Mouse (Mus musculus) c-Kit-positive CD71-positive TER-119-negative erythroid progenitor cells, embryonic 14.5 days (primary cell): ENCODE measurements at regions not wholly inside any gene's neighbourhood (a gene's known extent, or its start where the extent isn't known, plus 50 kb on each side); places are given as distances from the start of the nearest gene placed in this dataset.

Experiments used
- DNase-seq: peaks from one replicate; pipeline ENCODE4 v3.0.0-alpha.2; 2013; ENCODE audit warnings: low read depth

- no peak for DNase-seq
Observed at GRCm38 (mm10) chr15:36427334-36427733, 580.2 kb downstream of the Zfp706 start.

GRCm38 (mm10) chr15:36425902-36426301 lies 581.7 kb downstream of the Zfp706 start:
- DNase-seq: no peak

- no peak for DNase-seq
Observed at GRCm38 (mm10) chr15:36424047-36424446, 583.5 kb downstream of the Zfp706 start.

GRCm38 (mm10) chr15:36422781-36423180 lies 584.8 kb downstream of the Zfp706 start:
- DNase-seq: no peak

- DNase-seq: no peak
Observed at GRCm38 (mm10) chr15:36419943-36420480, 587.6 kb downstream of the Zfp706 start.

GRCm38 (mm10) chr15:36417426-36417825 lies 590.1 kb downstream of the Zfp706 start:
- DNase-seq: no peak

GRCm38 (mm10) chr15:36415552-36416249 lies 591.9 kb downstream of the Zfp706 start:
- DNase-seq: no peak

GRCm38 (mm10) chr15:36412016-36412415 lies 595.6 kb downstream of the Zfp706 start:
- DNase-seq: no peak

GRCm38 (mm10) chr15:36405446-36405845 lies 602.1 kb downstream of the Zfp706 start:
- no peak for DNase-seq

- DNase-seq: no peak
Observed at GRCm38 (mm10) chr15:36403336-36404119, 604.0 kb downstream of the Zfp706 start.

GRCm38 (mm10) chr15:36402051-36402450 lies 605.5 kb downstream of the Zfp706 start:
- no peak for DNase-seq

- no peak for DNase-seq
Observed at GRCm38 (mm10) chr15:36400311-36400840, 607.2 kb downstream of the Zfp706 start.

- no peak for DNase-seq
Observed at GRCm38 (mm10) chr15:36399355-36400012, 608.1 kb downstream of the Zfp706 start.

- no peak for DNase-seq
Observed at GRCm38 (mm10) chr15:36398099-36398982, 609.2 kb downstream of the Zfp706 start.

- no peak for DNase-seq
Observed at GRCm38 (mm10) chr15:36396791-36397190, 610.8 kb downstream of the Zfp706 start.

- DNase-seq: no peak
Observed at GRCm38 (mm10) chr15:36396245-36396644, 611.3 kb downstream of the Zfp706 start.

GRCm38 (mm10) chr15:36395672-36396050 lies 611.9 kb downstream of the Zfp706 start:
- DNase-seq: no peak

- no peak for DNase-seq
Observed at GRCm38 (mm10) chr15:36394914-36395671, 612.5 kb downstream of the Zfp706 start.

- DNase-seq: no peak
Observed at GRCm38 (mm10) chr15:36389775-36390174, 617.8 kb downstream of the Zfp706 start.

- no peak for DNase-seq
Observed at GRCm38 (mm10) chr15:36381228-36381671, 626.3 kb downstream of the Zfp706 start.
